Mouse (Mus musculus): ENCODE measurements around the gene D430041D05Rik. TPM values are rescaled to one million over a fixed set of nuclear protein-coding genes. Genes with fewer than 3 reads are reported as not detected.

D430041D05Rik gene
- total RNA-seq, 1 experiment = 0.54 TPM

DNA sequence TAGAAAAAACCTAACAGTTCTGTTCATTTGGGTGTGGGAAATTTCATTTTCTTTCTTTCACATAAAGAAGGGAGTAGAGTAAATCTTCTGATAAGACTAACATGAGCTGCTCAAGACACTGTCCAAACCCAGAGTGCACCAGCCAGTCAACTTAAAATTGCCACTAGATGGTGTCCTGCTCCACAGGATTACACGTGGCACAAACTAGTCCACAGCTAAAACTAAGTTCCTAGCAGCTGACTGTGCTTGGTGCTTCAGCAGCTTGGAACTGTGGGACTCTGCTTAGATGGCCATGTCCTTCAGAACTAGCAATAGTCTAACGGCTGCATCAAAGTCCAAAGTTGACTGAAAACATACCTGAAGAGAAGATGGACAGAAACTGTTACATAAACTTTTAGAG lies 34.0 kb upstream of the D430041D05Rik start:
- Histone ChIP-seq H3K27ac (ENCODE audit: insufficient read depth, low read depth, low read length, poor library complexity, severe bottlenecking) (no peak overlapping the region), H3K4me3 (ENCODE audit: insufficient read depth in 1 of 2, low read depth in 1 of 2, low read length in 2 of 2, poor library complexity in 1 of 2, severe bottlenecking in 1 of 2) (no peak overlapping the region), H3K36me3 (ENCODE audit: control insufficient read depth, insufficient read depth, low read length, poor library complexity, severe bottlenecking) (no peaks in the 10 kb centered on the region), H3K9ac (ENCODE audit: insufficient read depth, low read depth, low read length, poor library complexity, severe bottlenecking) (no peak overlapping the region), H3K9me3 (ENCODE audit: control insufficient read depth, insufficient read depth, low read depth, low read length) (no peaks in the 10 kb centered on the region), H3K4me1 (ENCODE audit: control insufficient read depth in 2 of 2, insufficient read depth in 2 of 2, low read length in 2 of 2, poor library complexity in 1 of 2) (no peaks in the 10 kb centered on the region; a peak in 1 of 4 replicates)
- TF ChIP-seq HCFC1 (IDR thresholded peaks at IDR 0.05; ENCODE audit: borderline replicate concordance, insufficient read depth, low read length) = no peak
- TF ChIP-seq ZC3H11A (IDR thresholded peaks at IDR 0.05; ENCODE audit: borderline replicate concordance, low read depth, low read length) = peak; percentile 59; the same call in 1 of the 2 replicates
- no peak for TF ChIP-seq MAFK (IDR thresholded peaks at IDR 0.05; ENCODE audit: insufficient read depth, low read depth, low read length)
- DNase-seq (ENCODE audit: low read depth, low spot score) = peak; percentile 37
- in situ Hi-C loops (cut with MboI; ENCODE audit: low sequenced_read_pairs in 2 of 2, unreplicated experiment in 2 of 2) = loop anchor here in 1 of 2 experiments (25.0 kb wide), 1 partner anchor 307 kb away; no protein-coding TSS in a partner anchor

GRCm38 (mm10) chr2:104442341-104442740 lies 31.5 kb upstream of the D430041D05Rik start:
- Histone ChIP-seq H3K9me3 (ENCODE audit: control insufficient read depth, insufficient read depth, low read depth, low read length) (no peaks in the 10 kb centered on the region), H3K4me1 (ENCODE audit: control insufficient read depth in 2 of 2, insufficient read depth in 2 of 2, low read length in 2 of 2, poor library complexity in 1 of 2) (no peaks in the 10 kb centered on the region; a peak in 1 of 4 replicates), H3K36me3 (ENCODE audit: control insufficient read depth, insufficient read depth, low read length, poor library complexity, severe bottlenecking) (peaks cover 3% of the 10 kb centered on the region; the same call in 1 of the 2 replicates), H3K9ac (ENCODE audit: insufficient read depth, low read depth, low read length, poor library complexity, severe bottlenecking) (no peak overlapping the region), H3K27ac (ENCODE audit: insufficient read depth, low read depth, low read length, poor library complexity, severe bottlenecking) (0 out of 2 replicates have a peak overlapping the region, but pooled peaks have one; percentile 9), H3K4me3 (ENCODE audit: insufficient read depth in 1 of 2, low read depth in 1 of 2, low read length in 2 of 2, poor library complexity in 1 of 2, severe bottlenecking in 1 of 2) (no peak overlapping the region)
- DNase-seq (ENCODE audit: low read depth, low spot score) = peak; percentile 21
- in situ Hi-C loops (cut with MboI; ENCODE audit: low sequenced_read_pairs in 2 of 2, unreplicated experiment in 2 of 2) = loop anchor here in 1 of 2 experiments (25.0 kb wide), 1 partner anchor 305 kb away; no protein-coding TSS in a partner anchor
- TF ChIP-seq MAFK (IDR thresholded peaks at IDR 0.05; ENCODE audit: insufficient read depth, low read depth, low read length) = no peak
- no peak for TF ChIP-seq ZNF384 (IDR thresholded peaks at IDR 0.05; ENCODE audit: low read depth, low read length)
- TF ChIP-seq ZC3H11A (IDR thresholded peaks at IDR 0.05; ENCODE audit: borderline replicate concordance, low read depth, low read length) = no peak
- TF ChIP-seq HCFC1 (IDR thresholded peaks at IDR 0.05; ENCODE audit: borderline replicate concordance, insufficient read depth, low read length) = no peak
- TF ChIP-seq CHD2 (IDR thresholded peaks at IDR 0.05; ENCODE audit: low read depth, low read length) = no peak

DNA sequence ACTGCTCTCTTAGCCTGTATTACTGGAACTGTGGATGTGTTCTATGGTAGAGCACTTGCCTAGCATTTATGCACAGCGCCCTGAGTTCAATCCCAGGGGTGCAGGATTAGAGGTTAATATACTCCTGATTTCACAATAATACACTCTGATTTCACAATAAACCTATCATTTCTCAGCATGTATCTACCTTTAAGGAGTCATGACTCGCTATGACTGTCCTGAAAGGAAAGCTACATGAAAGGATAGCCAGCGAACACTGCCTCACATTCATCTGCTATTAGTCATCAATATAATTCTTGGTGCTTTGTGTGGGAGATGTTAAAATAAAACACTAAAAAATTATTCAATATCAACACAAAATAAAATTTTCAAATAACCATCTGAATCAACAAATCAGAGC lies 25.4 kb upstream of the D430041D05Rik start:
- no peak overlapping the region for H3K4me3 ChIP-seq (ENCODE audit: insufficient read depth in 1 of 2, low read depth in 1 of 2, low read length in 2 of 2, poor library complexity in 1 of 2, severe bottlenecking in 1 of 2)
- TF ChIP-seq CHD2 (IDR thresholded peaks at IDR 0.05; ENCODE audit: low read depth, low read length) (no peak), ZNF384 (IDR thresholded peaks at IDR 0.05; ENCODE audit: low read depth, low read length) (no peak), MAFK (IDR thresholded peaks at IDR 0.05; ENCODE audit: insufficient read depth, low read depth, low read length) (no peak), ZC3H11A (IDR thresholded peaks at IDR 0.05; ENCODE audit: borderline replicate concordance, low read depth, low read length) (no peak), HCFC1 (IDR thresholded peaks at IDR 0.05; ENCODE audit: borderline replicate concordance, insufficient read depth, low read length) (no peak)
- no peak overlapping the region for H3K27ac ChIP-seq (ENCODE audit: insufficient read depth, low read depth, low read length, poor library complexity, severe bottlenecking)
- DNase-seq (ENCODE audit: low read depth, low spot score) = no peak
- no peak overlapping the region for H3K9ac ChIP-seq (ENCODE audit: insufficient read depth, low read depth, low read length, poor library complexity, severe bottlenecking)
- H3K36me3 ChIP-seq (ENCODE audit: control insufficient read depth, insufficient read depth, low read length, poor library complexity, severe bottlenecking) = peaks cover 4% of the 10 kb centered on the region; the same call in 1 of the 2 replicates
- in situ Hi-C loops (cut with MboI; ENCODE audit: low sequenced_read_pairs in 2 of 2, unreplicated experiment in 2 of 2) = loop anchor here in 1 of 2 experiments (25.0 kb wide), 1 partner anchor 299 kb away; no protein-coding TSS in a partner anchor
- H3K9me3 ChIP-seq (ENCODE audit: control insufficient read depth, insufficient read depth, low read depth, low read length) = no peaks in the 10 kb centered on the region
- no peaks in the 10 kb centered on the region for H3K4me1 ChIP-seq (ENCODE audit: control insufficient read depth in 2 of 2, insufficient read depth in 2 of 2, low read length in 2 of 2, poor library complexity in 1 of 2)

DNA sequence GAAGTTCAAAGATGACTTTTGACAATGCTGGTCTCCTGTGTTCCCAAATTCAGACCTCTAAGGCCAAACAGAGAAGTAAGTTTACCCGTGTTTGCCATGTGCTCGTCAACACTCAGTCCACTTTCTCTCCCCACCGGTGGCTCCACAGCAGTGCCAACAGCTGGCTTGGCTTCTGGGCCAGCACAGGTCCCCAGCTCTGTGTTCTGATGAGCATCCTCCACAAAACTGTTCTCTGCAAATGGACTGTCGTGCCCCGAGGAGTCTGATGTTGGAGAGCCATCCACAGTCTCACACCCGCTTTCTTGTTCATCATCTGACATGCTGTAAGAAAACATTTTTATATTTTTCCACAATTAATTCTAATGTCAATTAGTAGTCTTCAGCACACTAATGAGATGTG lies 20.3 kb upstream of the D430041D05Rik start:
- no peak for TF ChIP-seq CHD2 (IDR thresholded peaks at IDR 0.05; ENCODE audit: low read depth, low read length)
- no peak for TF ChIP-seq HCFC1 (IDR thresholded peaks at IDR 0.05; ENCODE audit: borderline replicate concordance, insufficient read depth, low read length)
- TF ChIP-seq MAFK (IDR thresholded peaks at IDR 0.05; ENCODE audit: insufficient read depth, low read depth, low read length) = no peak
- peaks cover 6% of the 10 kb centered on the region; the same call in 1 of the 2 replicates for H3K36me3 ChIP-seq (ENCODE audit: control insufficient read depth, insufficient read depth, low read length, poor library complexity, severe bottlenecking)
- H3K9ac ChIP-seq (ENCODE audit: insufficient read depth, low read depth, low read length, poor library complexity, severe bottlenecking) = no peak overlapping the region
- no peak overlapping the region for H3K4me3 ChIP-seq (ENCODE audit: insufficient read depth in 1 of 2, low read depth in 1 of 2, low read length in 2 of 2, poor library complexity in 1 of 2, severe bottlenecking in 1 of 2)
- no peaks in the 10 kb centered on the region for H3K4me1 ChIP-seq (ENCODE audit: control insufficient read depth in 2 of 2, insufficient read depth in 2 of 2, low read length in 2 of 2, poor library complexity in 1 of 2)
- H3K27ac ChIP-seq (ENCODE audit: insufficient read depth, low read depth, low read length, poor library complexity, severe bottlenecking) = no peak overlapping the region
- in situ Hi-C loops (cut with MboI; ENCODE audit: low sequenced_read_pairs in 2 of 2, unreplicated experiment in 2 of 2) = loop anchor here in 1 of 2 experiments (25.0 kb wide), 1 partner anchor 294 kb away; no protein-coding TSS in a partner anchor
- no peaks in the 10 kb centered on the region for H3K9me3 ChIP-seq (ENCODE audit: control insufficient read depth, insufficient read depth, low read depth, low read length)
- DNase-seq (ENCODE audit: low read depth, low spot score) = no peak

Data from ES-E14 (cell line).